Mouse (Mus musculus) spleen, adult 2 months (tissue): ENCODE measurements at regions not wholly inside any gene's neighbourhood (a gene's known extent, or its start where the extent isn't known, plus 50 kb on each side); places are given as distances from the start of the nearest gene placed in this dataset.
A peak's percentile ranks its signal among the peaks of the same experiment; 100 is the strongest.

Experiments used
- DNase-seq, 2 experiments: peaks; one replicate each; pipeline versions ENCODE4 v3.0.0 to v3.0.0-alpha.2; 2012 to 2021; ENCODE audit warnings: low spot score in 2 of 2, low read depth in 1 of 2
- H3K27ac ChIP-seq: fragments of 200-500 bp; 2 replicates; pipeline ENCODE4 v1.5.1; 2012; ENCODE audit warnings: low read length, inconsistent platforms; ENCODE audit not compliant: insufficient read depth
- H3K27me3 ChIP-seq: fragments of 200-500 bp; 2 replicates; pipeline ENCODE4 v1.6.1; 2012; ENCODE audit warnings: mild to moderate bottlenecking, moderate library complexity, low read length, inconsistent platforms; ENCODE audit not compliant: control insufficient read depth, insufficient read depth
- H3K36me3 ChIP-seq: fragments of 200-500 bp; 2 replicates; pipeline ENCODE4 v1.6.1; 2012; ENCODE audit warnings: mild to moderate bottlenecking, low read length, inconsistent platforms; ENCODE audit not compliant: control insufficient read depth, insufficient read depth
- H3K4me1 ChIP-seq: fragments of 200-500 bp; 2 replicates; pipeline ENCODE4 v1.6.1; 2011; ENCODE audit warnings: inconsistent platforms; ENCODE audit not compliant: control insufficient read depth, insufficient read depth, insufficient read length
- H3K4me3 ChIP-seq: fragments of 200-500 bp; 2 replicates; pipeline ENCODE4 v1.5.1; 2011; ENCODE audit warnings: mild to moderate bottlenecking, inconsistent platforms; ENCODE audit not compliant: insufficient read depth, insufficient read length; ENCODE audit errors: extremely low read depth
- CTCF ChIP-seq: fragments of 200-500 bp; IDR thresholded peaks from 2 replicates; pipeline ENCODE4 v1.5.1; 2011; ENCODE audit warnings: mild to moderate bottlenecking, inconsistent platforms; ENCODE audit not compliant: insufficient read depth, insufficient read length, insufficient replicate concordance; ENCODE audit errors: extremely low read depth
- POLR2A ChIP-seq: fragments of 200-500 bp; IDR thresholded peaks from 2 replicates; pipeline ENCODE4 v1.6.1; 2011; ENCODE audit warnings: low read depth, low read length, inconsistent platforms
- WGBS: fragments of 180-500 bp; shearing (Covaris S2); methylation state at CpG from one replicate; pipeline ENCODE4 v1.1.7; 2018; 5-methylcytosine and 5-hydroxymethylcytosine counted together

- WGBS = 83% methylated on average over 3 of the region's 3 CpGs
- Histone ChIP-seq H3K27ac (no peak overlapping the region), H3K4me3 (no peak overlapping the region), H3K4me1 (peaks cover 3% of the 10 kb centered on the region; the same call in 1 of the 2 replicates), H3K36me3 (no peaks in the 10 kb centered on the region), H3K27me3 (no peaks in the 10 kb centered on the region)
- no peak for DNase-seq
- TF ChIP-seq CTCF (no peak), POLR2A (no peak)
Measured at GRCm38 (mm10) chr9:41220105-41220669, 58.7 kb upstream of the Ubash3b start.

GRCm38 (mm10) chr9:41218702-41219101 is 57.2 kb upstream of the Ubash3b start:
- peaks cover 3% of the 10 kb centered on the region; the same call in 1 of the 2 replicates for H3K4me1 ChIP-seq
- 30% methylated on average over 6 of the region's 6 CpGs for WGBS
- no peak for DNase-seq

GRCm38 (mm10) chr9:41216248-41216647 is 54.8 kb upstream of the Ubash3b start:
- Histone ChIP-seq H3K27ac (no peak overlapping the region), H3K4me3 (no peak overlapping the region), H3K4me1 (peaks cover 7% of the 10 kb centered on the region; the same call in 1 of the 2 replicates), H3K36me3 (no peaks in the 10 kb centered on the region), H3K27me3 (no peaks in the 10 kb centered on the region)
- TF ChIP-seq CTCF = no peak
- no peak for TF ChIP-seq POLR2A
- DNase-seq = no peak
- WGBS = 85% methylated on average over 3 of the region's 3 CpGs

More at GRCm38 (mm10) chr9:41218702-41219101, 57.2 kb upstream of the Ubash3b start:
- TF ChIP-seq CTCF (no peak), POLR2A (no peak)
- Histone ChIP-seq H3K27me3 (no peaks in the 10 kb centered on the region), H3K4me3 (no peak overlapping the region), H3K36me3 (no peaks in the 10 kb centered on the region), H3K27ac (no peak overlapping the region)

- Histone ChIP-seq H3K27ac (no peak overlapping the region), H3K4me1 (peaks cover 7% of the 10 kb centered on the region; the same call in 1 of the 2 replicates), H3K36me3 (no peaks in the 10 kb centered on the region), H3K4me3 (no peak overlapping the region), H3K27me3 (no peaks in the 10 kb centered on the region)
- 86% methylated on average over 5 of the region's 5 CpGs for WGBS
- DNase-seq = no peak
- TF ChIP-seq CTCF = no peak
- TF ChIP-seq POLR2A = no peak
Measured at GRCm38 (mm10) chr9:41215026-41215425, 53.5 kb upstream of the Ubash3b start.

- H3K36me3 ChIP-seq = no peaks in the 10 kb centered on the region
- peak overlapping the region; percentile 4 for H3K27ac ChIP-seq
- 55% methylated on average over 14 of the region's 14 CpGs for WGBS
- no peaks in the 10 kb centered on the region for H3K27me3 ChIP-seq
- DNase-seq = no peak
- peak overlapping the region; percentile 54; the same call in 1 of the 2 replicates for H3K4me3 ChIP-seq
- TF ChIP-seq CTCF = no peak
- TF ChIP-seq POLR2A = no peak
- H3K4me1 ChIP-seq = peaks cover 3% of the 10 kb centered on the region; the same call in 1 of the 2 replicates
Measured at GRCm38 (mm10) chr9:41212943-41213529, 51.5 kb upstream of the Ubash3b start.

- no peaks in the 10 kb centered on the region for H3K27me3 ChIP-seq
- under 1% methylated on average over 7 of the region's 7 CpGs for WGBS
- H3K36me3 ChIP-seq = no peaks in the 10 kb centered on the region
- peak; percentile 45 for TF ChIP-seq POLR2A
- TF ChIP-seq CTCF = no peak
- peak overlapping the region; percentile 54 for H3K4me3 ChIP-seq
- peak overlapping the region; percentile 74; the same call in 1 of the 2 replicates for H3K27ac ChIP-seq
- peak; percentile 30 to 59 for DNase-seq
- peaks cover 3% of the 10 kb centered on the region; the same call in 1 of the 2 replicates for H3K4me1 ChIP-seq
Measured at GRCm38 (mm10) chr9:41212303-41212901, 50.9 kb upstream of the Ubash3b start.
